Mouse (Mus musculus): Measurements from ENCODE around the gene Plekhg2.

The Plekhg2 gene

GRCm38 (mm10) chr7:28334534-28334933 is 37.9 kb downstream of the Plekhg2 start:
- DNase-seq (ENCODE audit: low read depth) = no peak

DNA sequence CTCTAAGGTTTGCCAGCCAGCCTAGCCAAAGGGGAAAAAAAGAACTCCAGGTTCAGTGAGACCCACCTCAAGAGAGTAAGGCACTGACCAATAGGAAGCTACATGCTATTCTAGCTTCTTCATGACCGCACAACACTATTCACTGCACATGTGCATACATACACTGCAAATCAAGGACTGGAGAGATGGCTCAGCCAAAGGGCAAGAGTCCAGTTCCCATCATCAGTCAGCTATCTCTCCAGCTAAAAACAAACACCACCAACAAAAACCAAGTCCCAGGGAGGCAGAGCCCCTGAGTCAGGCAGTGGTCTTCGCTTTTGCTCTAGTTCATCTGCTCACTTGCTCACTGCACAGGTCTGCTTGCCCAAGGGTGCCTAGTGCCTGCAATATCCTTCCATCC is 44.1 kb downstream of the Plekhg2 start:
- no peak for DNase-seq (ENCODE audit: low read depth)

GRCm38 (mm10) chr7:28326457-28326856 is 45.9 kb downstream of the Plekhg2 start:
- DNase-seq (ENCODE audit: low read depth) = no peak

- no peak for DNase-seq (ENCODE audit: low read depth)
Observed at GRCm38 (mm10) chr7:28325293-28325692, 47.1 kb downstream of the Plekhg2 start.

DNA sequence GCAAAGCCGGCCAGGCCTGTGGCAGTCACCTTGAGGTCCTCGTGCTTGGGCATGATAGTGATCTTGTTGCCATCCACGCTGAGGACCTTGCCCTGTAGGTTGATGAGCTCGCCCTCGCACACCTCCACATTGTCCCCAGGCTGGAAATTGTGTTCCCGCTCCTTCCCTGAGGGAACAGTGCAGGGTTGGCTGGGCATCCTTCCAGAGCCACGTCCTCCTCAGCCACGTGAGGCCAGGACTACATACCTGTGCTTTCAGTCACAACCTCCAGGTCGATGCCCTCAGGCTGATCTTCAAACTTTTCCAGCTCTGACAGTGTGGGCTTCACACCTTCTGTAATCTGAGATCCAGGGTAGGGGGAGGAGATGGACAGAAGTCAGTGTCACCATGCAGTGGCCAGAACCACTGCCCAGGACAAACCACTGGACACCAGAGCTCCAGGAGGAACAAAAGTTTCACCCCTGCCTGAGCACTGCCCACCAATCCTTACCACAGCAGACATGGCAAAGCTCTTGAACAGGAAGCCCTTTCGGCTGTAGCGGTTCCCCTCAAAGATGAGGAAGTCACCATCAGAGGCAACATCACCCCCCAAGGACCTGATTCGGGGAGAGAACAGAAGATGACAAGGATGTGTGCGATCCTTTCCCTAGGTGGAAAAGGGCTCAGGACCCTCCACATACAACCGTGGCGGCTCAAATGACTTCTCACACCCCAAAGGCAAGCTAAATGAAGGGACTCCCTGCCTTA is 50.3 kb downstream of the Plekhg2 start:
- DNase-seq (ENCODE audit: low read depth) = no peak

GRCm38 (mm10) chr7:28318714-28319113 is 53.7 kb downstream of the Plekhg2 start:
- DNase-seq (ENCODE audit: low read depth) = no peak

DNA sequence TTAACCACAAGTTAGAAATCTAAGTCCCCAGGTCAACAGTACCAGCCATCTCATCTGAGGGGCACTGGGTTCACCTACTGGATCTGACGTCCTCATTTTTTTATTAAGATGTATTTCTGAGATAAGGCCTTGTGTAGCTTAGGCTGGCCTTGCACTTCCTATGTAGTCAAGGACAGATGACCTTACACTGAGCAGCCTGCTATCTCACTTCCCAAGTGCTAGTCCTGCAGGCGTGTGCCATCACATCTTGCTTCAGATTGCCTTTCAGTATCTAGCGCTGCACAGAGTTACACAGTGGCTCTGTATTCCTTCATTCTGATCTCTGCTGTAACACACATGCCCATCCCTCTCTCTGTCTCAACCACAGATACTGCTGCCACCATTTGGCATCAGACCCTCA is 54.4 kb downstream of the Plekhg2 start:
- DNase-seq (ENCODE audit: low read depth) = no peak

GRCm38 (mm10) chr7:28311926-28312543 is 60.4 kb downstream of the Plekhg2 start, which contains the start of gene Timm50:
Timm50 (minus strand) TSS chr7:28312072.
- peak; percentile 94 for DNase-seq (ENCODE audit: low read depth)

DNA sequence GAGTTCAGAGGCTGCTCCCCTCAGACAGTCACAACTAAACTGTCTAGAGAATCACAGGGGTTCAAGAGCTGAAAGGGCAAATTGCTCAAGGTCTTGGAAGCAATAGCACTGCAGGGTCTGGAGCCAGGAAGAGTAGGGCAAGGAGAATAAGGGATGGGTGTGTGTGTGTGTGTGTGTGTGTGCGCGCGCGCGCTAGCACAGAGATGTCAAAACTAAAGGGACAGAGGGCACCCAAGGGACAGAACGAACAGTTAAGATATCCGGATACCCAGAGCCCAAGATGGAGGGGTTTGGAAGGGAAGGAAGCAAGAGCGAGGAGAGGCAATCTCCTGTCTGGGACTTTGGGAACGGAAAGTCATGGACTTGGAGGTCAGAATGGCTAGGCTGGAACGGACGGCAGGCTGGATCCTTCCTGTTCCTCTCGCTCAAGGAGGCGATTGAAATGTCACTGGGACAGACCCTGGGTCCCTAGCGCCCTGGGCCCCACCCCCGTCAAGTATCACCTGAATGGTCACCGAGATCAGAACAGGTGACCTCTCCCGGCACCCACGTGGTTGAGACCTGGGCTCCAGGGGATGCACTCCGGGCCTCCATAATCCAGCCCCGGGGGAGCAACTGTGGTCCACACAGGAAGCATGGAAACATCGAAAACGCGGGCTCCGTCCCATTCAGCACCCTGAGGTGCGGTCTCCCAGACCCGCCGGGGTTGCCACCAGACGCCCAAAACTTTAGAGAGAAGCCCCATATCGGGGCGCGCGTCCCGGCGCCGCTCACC is 61.1 kb downstream of the Plekhg2 start:
- no peak for DNase-seq (ENCODE audit: low read depth)

GRCm38 (mm10) chr7:28309737-28310136 is 62.7 kb downstream of the Plekhg2 start:
- DNase-seq (ENCODE audit: low read depth) = no peak

Measured in fibroblast of lung, adult 2 months (primary cell).